Mouse (Mus musculus): Measurements from ENCODE around the gene Zbtb22. TPM values are rescaled to one million over a fixed set of nuclear protein-coding genes. Genes with fewer than 3 reads are reported as not detected.

Gene Zbtb22
- total RNA-seq, 2 experiments from 2014 or later = 29.4 to 33.0 TPM

GRCm38 (mm10) chr17:33958451-33958850 lies 42.7 kb downstream of the Zbtb22 start:
- intact Hi-C loops (cut with DNase I) = no loop called here
- DNase-seq = no peak

GRCm38 (mm10) chr17:33959135-33959534 lies 43.4 kb downstream of the Zbtb22 start:
- no peak for DNase-seq
- intact Hi-C loops (cut with DNase I) = no loop called here

- intact Hi-C loops (cut with DNase I) = no loop called here
- no peak for DNase-seq
These were observed 44.2 kb downstream of the Zbtb22 start for GRCm38 (mm10) chr17:33959948-33960347.

GRCm38 (mm10) chr17:33962876-33963275 lies 47.2 kb downstream of the Zbtb22 start:
- intact Hi-C loops (cut with DNase I) = no loop called here
- no peak for DNase-seq

- DNase-seq = no peak
- intact Hi-C loops (cut with DNase I) = loop anchor here (1.0 kb wide), 1 partner anchor 1326 kb away; no protein-coding TSS in a partner anchor
These were observed 49.6 kb downstream of the Zbtb22 start for GRCm38 (mm10) chr17:33965082-33965845.

DNA sequence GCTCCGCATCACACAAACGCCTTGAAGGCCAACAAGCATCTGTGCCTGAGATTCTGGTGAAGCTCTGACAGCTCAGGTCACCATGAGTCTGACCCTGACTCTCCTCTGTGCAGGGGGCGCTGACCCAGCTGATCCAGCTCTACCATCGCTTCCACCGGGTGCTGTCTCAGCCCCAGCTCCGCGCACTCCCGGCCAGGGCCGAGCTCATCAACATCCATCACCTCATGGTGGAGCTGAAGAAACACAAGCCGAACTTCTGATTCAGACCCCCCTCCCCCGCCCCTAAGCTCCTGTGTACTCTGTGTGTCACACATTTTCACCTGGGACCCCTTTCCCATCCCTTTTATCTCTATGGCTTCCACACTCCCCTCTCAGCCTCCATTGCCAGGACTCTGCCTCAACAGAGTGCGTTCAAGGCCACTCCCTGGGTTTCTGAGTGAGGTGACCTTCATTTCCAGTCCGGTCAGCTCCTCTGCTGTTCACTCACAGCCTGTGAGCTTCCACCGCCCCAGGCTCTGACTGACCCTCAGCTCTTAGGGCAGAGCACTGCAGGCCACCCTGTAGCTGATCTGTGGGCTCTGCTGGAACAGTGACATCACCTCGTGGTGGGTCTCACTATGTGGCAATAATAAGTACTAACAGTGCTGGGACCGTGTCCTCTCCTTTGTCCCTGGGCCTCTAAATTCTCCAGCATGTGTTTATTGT lies 50.3 kb downstream of the Zbtb22 start:
- no peak for DNase-seq
- intact Hi-C loops (cut with DNase I) = loop anchor here (1.0 kb wide), 1 partner anchor 1325 kb away; no protein-coding TSS in a partner anchor

DNA sequence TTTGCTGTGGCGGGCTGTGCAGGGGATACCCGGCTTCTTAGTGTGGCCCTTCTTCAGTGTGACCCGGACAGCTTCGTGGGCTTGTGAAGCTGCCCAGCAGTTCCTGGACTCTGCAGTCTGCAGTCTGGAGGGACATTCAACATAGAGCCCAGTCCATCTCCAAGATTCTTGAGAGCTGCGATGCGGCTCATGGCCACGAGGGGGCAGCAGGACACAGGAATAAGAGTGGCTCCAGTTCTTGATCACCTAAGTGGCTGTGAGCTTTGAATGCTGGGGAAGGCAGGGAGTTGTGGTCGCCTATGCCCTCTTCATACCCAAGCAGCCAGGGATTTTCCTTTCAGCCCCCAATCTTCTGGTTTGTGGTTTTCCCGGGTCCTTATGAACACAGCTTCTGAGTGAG lies 52.8 kb downstream of the Zbtb22 start:
- DNase-seq = peak; percentile 80 to 86
- intact Hi-C loops (cut with DNase I) = loop anchor here (2.0 kb wide), 1 partner anchor 14 kb away; no protein-coding TSS in a partner anchor

Small RNA genes lying within 50 kb of the gene (microRNA-seq; reads per million reads assigned to microRNA genes)
- 0 reads per million in 2 experiments for gene Gm27740

Other genes starting within 250 kb of the Zbtb22 start
- gene Hnrnpm, start 229.0 kb upstream of the Zbtb22 start, total RNA-seq (2021) = 100 to 1,000 TPM; 127 to 144 TPM
- 100 to 1,000 TPM; 120 to 121 TPM for gene March2, start 197.2 kb upstream of the Zbtb22 start, total RNA-seq (2021)
- 100 to 1,000 TPM; 343 to 349 TPM for gene Rab11b, start 155.4 kb upstream of the Zbtb22 start, total RNA-seq (2021)
- 100 to 1,000 TPM in 1 of 2 experiments, 10 to 100 TPM in 1; 34.9 to 119 TPM for gene Angptl4, start 134.1 kb upstream of the Zbtb22 start, total RNA-seq (2021)
- gene Kank3, start 105.4 kb upstream of the Zbtb22 start, total RNA-seq (2021) = 10 to 100 TPM; 78.7 to 84.2 TPM
- 1,000 to 10,000 TPM; 1,002 to 1,034 TPM for gene Rps28, start 91.3 kb upstream of the Zbtb22 start, total RNA-seq (2021)
- gene Ndufa7, start 91.3 kb upstream of the Zbtb22 start, total RNA-seq (2021) = 100 to 1,000 TPM; 499 to 513 TPM
- gene Cd320, start 72.8 kb upstream of the Zbtb22 start, total RNA-seq (2021) = 10 to 100 TPM; 19.7 to 22.9 TPM
- not detected for gene Gm7029, start 42.1 kb upstream of the Zbtb22 start, total RNA-seq (2021)
- gene Kifc1, start 25.2 kb upstream of the Zbtb22 start, total RNA-seq (2021) = 10 to 100 TPM; 12.6 to 13.8 TPM
- not detected for gene Platr17, start 10.8 kb upstream of the Zbtb22 start, total RNA-seq (2021)
- gene Daxx, start 6.5 kb upstream of the Zbtb22 start, total RNA-seq (2021) = 10 to 100 TPM; 16.9 to 18.3 TPM
- gene Tapbp, start within 50 bp of the Zbtb22 start, total RNA-seq (2021) = 10 to 100 TPM; 85.4 to 98.6 TPM
- gene Rgl2, start 13.6 kb downstream of the Zbtb22 start, total RNA-seq (2021) = 10 to 100 TPM; 54.8 to 57.9 TPM
- 10 to 100 TPM; 70.8 to 78.9 TPM for gene Pfdn6, start 24.4 kb downstream of the Zbtb22 start, total RNA-seq (2021)
- gene Wdr46, start 24.8 kb downstream of the Zbtb22 start, total RNA-seq (2021) = 10 to 100 TPM; 12.4 to 12.6 TPM
- 1 to 10 TPM; 2.7 to 3.7 TPM for gene B3galt4, start 35.6 kb downstream of the Zbtb22 start, total RNA-seq (2021)
- gene Vps52, start 39.9 kb downstream of the Zbtb22 start, total RNA-seq (2021) = 10 to 100 TPM; 36.3 to 36.8 TPM
- gene Rps18, start 40.1 kb downstream of the Zbtb22 start, total RNA-seq (2021) = 100 to 1,000 TPM; 566 to 572 TPM
- gene H2-K1, start 84.4 kb downstream of the Zbtb22 start, total RNA-seq (2021) = 10 to 100 TPM; 54.8 to 56.2 TPM
- 10 to 100 TPM; 16.5 to 17.6 TPM for gene Ring1, start 108.8 kb downstream of the Zbtb22 start, total RNA-seq (2021)
- gene H2-Ke6, start 112.2 kb downstream of the Zbtb22 start, total RNA-seq (2021) = 10 to 100 TPM; 80.8 to 88.1 TPM
- gene Slc39a7, start 115.8 kb downstream of the Zbtb22 start, total RNA-seq (2021) = 10 to 100 TPM; 81.7 to 84.4 TPM
- 10 to 100 TPM; 45.4 to 46.7 TPM for gene Rxrb, start 115.9 kb downstream of the Zbtb22 start, total RNA-seq (2021)
- 1 to 10 TPM; 1.5 to 1.8 TPM for gene Col11a2, start 123.5 kb downstream of the Zbtb22 start, total RNA-seq (2021)
- under 1 TPM in 1 of 2 experiments, not detected in 1; 0.31 TPM for gene H2-Oa, start 176.4 kb downstream of the Zbtb22 start, total RNA-seq (2021)
- gene H2-DMa, start 203.6 kb downstream of the Zbtb22 start, total RNA-seq (2021) = 1 to 10 TPM; 4.1 to 4.5 TPM
- gene Brd2, start 206.7 kb downstream of the Zbtb22 start, total RNA-seq (2021) = 100 to 1,000 TPM; 113 to 119 TPM
- 1 to 10 TPM in 1 of 2 experiments, under 1 TPM in 1; 0.98 to 1.1 TPM for gene H2-DMb2, start 227.4 kb downstream of the Zbtb22 start, total RNA-seq (2021)
- gene H2-DMb1, start 237.2 kb downstream of the Zbtb22 start, total RNA-seq (2021) = under 1 TPM; 0.72 to 0.89 TPM